ENCODE assay signal across 8 mouse cellular contexts in genomic region chr3:137864988-137865982, GRCm38 (mm10). TPM values are rescaled to one million over a fixed set of nuclear protein-coding genes. Genes with fewer than 3 reads are reported as not detected.
DNase-seq lines count a peak whose midpoint lies in the region; ATAC-seq lines count a peak whose summit lies in the region.

No protein-coding gene starts in this region.

- H3K27me3 ChIP-seq in embryonic facial prominence, embryonic 11.5 days (ENCODE audit: control insufficient read depth, insufficient read depth, low read length): no peaks in the 10 kb centered on the region
- no peaks in the 10 kb centered on the region for H3K27me3 ChIP-seq in limb, embryonic 11.5 days (ENCODE audit: control insufficient read depth, insufficient read depth, low read length)
- no peaks in the 10 kb centered on the region for H3K27me3 ChIP-seq in midbrain, embryonic 13.5 days

- under 1% methylated on average over 66 of the region's 74 CpGs for WGBS in embryonic facial prominence, embryonic 11.5 days
- under 1% methylated on average over 49 of the region's 74 CpGs for WGBS in limb, embryonic 11.5 days
- under 1% methylated on average over 65 of the region's 74 CpGs for WGBS in midbrain, embryonic 13.5 days

- H3K27ac ChIP-seq in embryonic facial prominence, embryonic 11.5 days (replicated peaks; ENCODE audit: low read depth, low read length): peak overlapping the region; percentile 99
- H3K27ac ChIP-seq in limb, embryonic 11.5 days (replicated peaks; ENCODE audit: low read depth, low read length): peak overlapping the region; percentile 98
- H3K27ac ChIP-seq in midbrain, embryonic 13.5 days: peak overlapping the region; percentile 98

- H3K9me3 ChIP-seq in embryonic facial prominence, embryonic 11.5 days (replicated peaks; ENCODE audit: control insufficient read depth, low read length): no peaks in the 10 kb centered on the region
- no peaks in the 10 kb centered on the region for H3K9me3 ChIP-seq in limb, embryonic 11.5 days (ENCODE audit: control insufficient read depth, low read length)
- no peaks in the 10 kb centered on the region for H3K9me3 ChIP-seq in midbrain, embryonic 13.5 days

- peak overlapping the region; percentile 30 for H3K4me2 ChIP-seq in embryonic facial prominence, embryonic 11.5 days (ENCODE audit: low read depth, low read length)
- H3K4me2 ChIP-seq in limb, embryonic 11.5 days (ENCODE audit: low read depth, severe bottlenecking): peak overlapping the region; percentile 3; the same call in 1 of the 2 replicates
- H3K4me2 ChIP-seq in midbrain, embryonic 13.5 days (replicated peaks): peak overlapping the region; percentile 56

- peak; percentile 96 for DNase-seq in 3T3-L1 (ENCODE audit: low read depth, low spot score)
- DNase-seq in adrenal gland, postnatal 25 days: peak; percentile 88
- peak; percentile 95 for DNase-seq in embryonic facial prominence, embryonic 11.5 days (ENCODE audit: low spot score)
- DNase-seq in kidney, adult 11 months: peak; percentile 75
- peak; percentile 95 for DNase-seq in limb, embryonic 11.5 days (ENCODE audit: low spot score)
- DNase-seq in spleen, adult 12 weeks (ENCODE audit: low spot score): peak; percentile 66

- peak; percentile 50 for ATAC-seq in embryonic facial prominence, embryonic 11.5 days (replicated peaks; ENCODE audit: insufficient number of reproducible peaks, low FRiP score, low TSS enrichment, low read depth)
- ATAC-seq in granulocyte monocyte progenitor cell, adult 5-6 weeks (replicated peaks; ENCODE audit: poor library complexity, severe bottlenecking): peak; percentile 34
- ATAC-seq in limb, embryonic 11.5 days (ENCODE audit: insufficient number of reproducible peaks, low FRiP score, low TSS enrichment, low read depth): peak; percentile 58
- peak; percentile 49 for ATAC-seq in midbrain, embryonic 13.5 days

- no peaks in the 10 kb centered on the region for H3K36me3 ChIP-seq in embryonic facial prominence, embryonic 11.5 days (replicated peaks; ENCODE audit: control insufficient read depth, insufficient read depth, low read depth, low read length)
- H3K36me3 ChIP-seq in limb, embryonic 11.5 days (ENCODE audit: control insufficient read depth, insufficient read depth, low read length): peaks cover 5% of the 10 kb centered on the region; the same call in 1 of the 2 replicates
- peaks cover 3% of the 10 kb centered on the region; the same call in 1 of the 2 replicates for H3K36me3 ChIP-seq in midbrain, embryonic 13.5 days

- no peaks in the 10 kb centered on the region for H3K4me1 ChIP-seq in embryonic facial prominence, embryonic 11.5 days (ENCODE audit: control insufficient read depth, insufficient read depth, low read length)
- peaks cover 6% of the 10 kb centered on the region; the same call in 1 of the 2 replicates for H3K4me1 ChIP-seq in limb, embryonic 11.5 days (ENCODE audit: control insufficient read depth, insufficient read depth, low read length)
- peaks cover 32% of the 10 kb centered on the region for H3K4me1 ChIP-seq in midbrain, embryonic 13.5 days (replicated peaks)

- H3K4me3 ChIP-seq in embryonic facial prominence, embryonic 11.5 days (ENCODE audit: low read depth, low read length): peak overlapping the region; percentile 87
- H3K4me3 ChIP-seq in limb, embryonic 11.5 days (ENCODE audit: low read depth, low read length): peak overlapping the region; percentile 86
- peak overlapping the region; percentile 86 for H3K4me3 ChIP-seq in midbrain, embryonic 13.5 days (replicated peaks)

- H3K9ac ChIP-seq in embryonic facial prominence, embryonic 11.5 days (replicated peaks; ENCODE audit: low read length): peak overlapping the region; percentile 99
- H3K9ac ChIP-seq in limb, embryonic 11.5 days (ENCODE audit: low read length): peak overlapping the region; percentile 95
- H3K9ac ChIP-seq in midbrain, embryonic 13.5 days (replicated peaks): peak overlapping the region; percentile 93

RNA-seq across cellular contexts. Expression of gene H2afz, which starts 1.0 kb away (rescaled TPM):
- total RNA-seq in adrenal gland, postnatal 25 days (2021): 170 and 200 TPM in 2 replicates
- 3,351 and 3,607 TPM in 2 replicates for polyA plus RNA-seq in embryonic facial prominence, embryonic 11.5 days (2014; fragmentation: Nextera tagmentation; extraction: Ambion mirVana)
- total RNA-seq in granulocyte monocyte progenitor cell, adult 5-6 weeks (2014; fragmentation: Nextera tagmentation): 1,151 and 1,351 TPM in 2 replicates
- total RNA-seq in granulocyte monocyte progenitor cell, adult 5-6 weeks (2017): 1,517 and 1,875 TPM in 2 replicates
- polyA plus RNA-seq in limb, embryonic 11.5 days (2014; fragmentation: Nextera tagmentation; extraction: Ambion mirVana): 3,201 and 3,406 TPM in 2 replicates
- polyA plus RNA-seq in midbrain, embryonic 13.5 days (2015; fragmentation: Nextera tagmentation; extraction: Ambion mirVana): 1,499 and 1,592 TPM in 2 replicates

RNA-seq across cellular contexts. Expression of gene Dnajb14, which starts 2.2 kb away (rescaled TPM):
- 18.0 and 22.4 TPM in 2 replicates for total RNA-seq in adrenal gland, postnatal 25 days (2021)
- polyA plus RNA-seq in embryonic facial prominence, embryonic 11.5 days (2014; fragmentation: Nextera tagmentation; extraction: Ambion mirVana): 9.4 and 10.7 TPM in 2 replicates
- 6.2 and 7.4 TPM in 2 replicates for total RNA-seq in granulocyte monocyte progenitor cell, adult 5-6 weeks (2014; fragmentation: Nextera tagmentation)
- 4.8 and 7.1 TPM in 2 replicates for total RNA-seq in granulocyte monocyte progenitor cell, adult 5-6 weeks (2017)
- polyA plus RNA-seq in limb, embryonic 11.5 days (2014; fragmentation: Nextera tagmentation; extraction: Ambion mirVana): 10.4 and 12.7 TPM in 2 replicates
- polyA plus RNA-seq in midbrain, embryonic 13.5 days (2015; fragmentation: Nextera tagmentation; extraction: Ambion mirVana): 9.4 and 12.1 TPM in 2 replicates

RNA-seq across cellular contexts. Expression of gene Lamtor3, which starts 53.0 kb away (rescaled TPM):
- total RNA-seq in adrenal gland, postnatal 25 days (2021): 65.6 and 71.3 TPM in 2 replicates
- polyA plus RNA-seq in embryonic facial prominence, embryonic 11.5 days (2014; fragmentation: Nextera tagmentation; extraction: Ambion mirVana): 114 and 117 TPM in 2 replicates
- 62.4 and 76.7 TPM in 2 replicates for total RNA-seq in granulocyte monocyte progenitor cell, adult 5-6 weeks (2014; fragmentation: Nextera tagmentation)
- total RNA-seq in granulocyte monocyte progenitor cell, adult 5-6 weeks (2017): 69.4 and 87.9 TPM in 2 replicates
- polyA plus RNA-seq in limb, embryonic 11.5 days (2014; fragmentation: Nextera tagmentation; extraction: Ambion mirVana): 99.3 and 99.8 TPM in 2 replicates
- polyA plus RNA-seq in midbrain, embryonic 13.5 days (2015; fragmentation: Nextera tagmentation; extraction: Ambion mirVana): 120 and 122 TPM in 2 replicates

Comparison
In these comparisons a context has a peak if more than half of its experiments do, and no peak if none do; other contexts are left out.
1. Peak in every context shown above with its lines: DNase-seq, ATAC-seq, H3K4me3 ChIP-seq and H3K27ac ChIP-seq.
2. H3K4me2 ChIP-seq: peak in every context shown above with its lines; median percentile 56 in midbrain, embryonic 13.5 days; 30 in embryonic facial prominence, embryonic 11.5 days; 3 in limb, embryonic 11.5 days.